Mouse (Mus musculus) thymus, adult 2 months (tissue): Measurements from ENCODE around the gene Trim2.

Experiments
- CTCF ChIP-seq: fragments of 200-500 bp; IDR thresholded peaks from 2 replicates; pipeline ENCODE4 v1.5.1; 2012; ENCODE audit warnings: mild to moderate bottlenecking, control low read depth, low read length, moderate library complexity, borderline replicate concordance; ENCODE audit not compliant: control insufficient read depth, poor library complexity, insufficient read depth; ENCODE audit errors: extremely low read depth
- POLR2A ChIP-seq: fragments of 200-500 bp; IDR thresholded peaks from 2 replicates; pipeline ENCODE4 v1.6.1; 2012; ENCODE audit warnings: mild to moderate bottlenecking, low read length, control low read depth, moderate library complexity; ENCODE audit not compliant: control insufficient read depth, poor library complexity, insufficient read depth; ENCODE audit errors: extremely low read depth

DNA sequence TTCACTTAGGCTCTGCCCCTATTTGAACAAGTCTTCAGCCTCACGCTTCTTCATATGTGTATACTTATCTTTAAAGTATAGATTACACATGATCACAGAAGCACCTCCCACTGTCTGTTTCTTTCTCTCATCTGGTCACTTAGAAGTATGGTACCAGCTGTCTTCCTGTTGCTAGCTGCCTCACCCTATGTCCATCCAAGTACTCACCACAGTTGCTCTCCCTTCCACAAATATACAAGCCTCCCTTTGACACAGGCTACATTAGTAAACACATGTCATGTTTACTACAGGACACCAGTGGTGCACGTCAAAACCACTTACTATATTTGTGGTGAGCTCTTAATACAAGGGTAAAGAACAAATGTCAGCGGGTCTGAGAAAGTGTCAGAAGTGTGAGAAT, 175.3 kb downstream of the Trim2 start:
- TF ChIP-seq POLR2A = no peak
- TF ChIP-seq CTCF = no peak
